Mouse (Mus musculus): ENCODE measurements at regions not wholly inside any gene's neighbourhood (a gene's known extent, or its start where the extent isn't known, plus 50 kb on each side); places are given as distances from the start of the nearest gene placed in this dataset.

DNA sequence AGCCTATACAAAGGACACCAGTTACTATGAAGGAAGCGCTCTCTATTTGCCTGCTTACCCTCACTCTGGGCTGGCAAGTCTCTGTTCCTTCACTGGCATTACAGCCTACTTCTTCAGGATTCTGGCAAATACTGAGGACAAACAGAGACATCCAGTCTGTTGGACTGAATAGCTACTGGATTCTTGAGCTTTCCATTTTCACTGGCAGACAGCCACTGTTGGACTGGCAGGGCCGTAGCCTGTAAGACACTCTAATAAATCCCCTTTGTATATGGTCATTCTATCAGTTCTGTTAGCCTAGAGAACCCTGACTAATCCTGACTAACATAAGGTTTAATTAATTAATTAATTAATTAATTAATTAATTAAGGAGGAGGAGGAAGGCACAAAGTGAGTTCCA, 72.4 kb upstream of the Dhrs4 start:
- TF ChIP-seq CTCF (IDR thresholded peaks at IDR 0.05; ENCODE audit: low read depth, low read length) (no peak), POLR2A (IDR thresholded peaks at IDR 0.05; ENCODE audit: extremely low read depth, insufficient read depth, low read length) (no peak)

Data from liver, adult 2 months (tissue).